Mouse (Mus musculus) lung, postnatal 0 days (tissue): Measurements from ENCODE around the gene Grb10. TPM values are rescaled to one million over a fixed set of nuclear protein-coding genes. Genes with fewer than 3 reads are reported as not detected.
A peak's percentile ranks its signal among the peaks of the same experiment; 100 is the strongest.

ENCODE experiments used
- ATAC-seq: fragments of 200-750 bp; cut with Nextera tagmentation; 2 replicates; pipeline ENCODE4 v1.8.0; 2017; ENCODE audit warnings: moderate library complexity
- DNase-seq: peaks from one replicate; pipeline ENCODE4 v3.0.0-alpha.2; 2016; ENCODE audit warnings: low spot score
- H3K27ac ChIP-seq: fragments of 300-500 bp; sonication (generic); 2 replicates; pipeline ENCODE4 v1.5.1; 2014; ENCODE audit warnings: antibody characterized with exemption, mild to moderate bottlenecking, low read length, mixed read lengths
- H3K27me3 ChIP-seq: fragments of 300-500 bp; sonication (generic); replicated peaks from 2 replicates; pipeline ENCODE4 v1.6.1; 2014; ENCODE audit warnings: low read length, mixed read lengths; ENCODE audit not compliant: insufficient read depth
- H3K36me3 ChIP-seq: fragments of 300-500 bp; sonication (generic); 2 replicates; pipeline ENCODE4 v1.6.1; 2014; ENCODE audit warnings: low read length, mixed read lengths; ENCODE audit not compliant: insufficient read depth
- H3K4me1 ChIP-seq: fragments of 300-500 bp; sonication (generic); 2 replicates; pipeline ENCODE4 v1.6.1; 2014; ENCODE audit warnings: antibody characterized with exemption, low read depth, low read length, mixed read lengths; ENCODE audit not compliant: insufficient read depth
- H3K4me2 ChIP-seq: fragments of 300-500 bp; sonication (generic); replicated peaks from 2 replicates; pipeline ENCODE4 v1.6.1; 2014; ENCODE audit warnings: low read depth, mild to moderate bottlenecking, low read length, moderate library complexity, mixed read lengths
- H3K4me3 ChIP-seq: fragments of 300-500 bp; sonication (generic); 2 replicates; pipeline ENCODE4 v1.5.1; 2014; ENCODE audit warnings: low read depth, low read length
- H3K9ac ChIP-seq: fragments of 300-500 bp; sonication (generic); replicated peaks from 2 replicates; pipeline ENCODE4 v1.6.1; 2014; ENCODE audit warnings: low read depth, mild to moderate bottlenecking
- H3K9me3 ChIP-seq: fragments of 300-500 bp; sonication (generic); 2 replicates; pipeline ENCODE4 v1.6.1; 2016; ENCODE audit warnings: low read length, mixed read lengths
- CTCF ChIP-seq: IDR thresholded peaks from 2 replicates; pipeline ENCODE4 v1.5.1; 2016; ENCODE audit warnings: antibody characterized with exemption, mild to moderate bottlenecking
- EP300 ChIP-seq: IDR thresholded peaks from 2 replicates; pipeline ENCODE4 v1.6.1; 2016; ENCODE audit warnings: antibody characterized with exemption, mild to moderate bottlenecking, control low read depth
- WGBS: fragments of 180-500 bp; shearing (Covaris S2); extraction: QIAGEN DNeasy Blood & Tissue Kit; methylation state at CpG from one replicate; pipeline ENCODE4 v1.1.7; 2014; 5-methylcytosine and 5-hydroxymethylcytosine counted together
- polyA plus RNA-seq: library from polyadenylated mRNA; unstranded; fragments of >200 nt; fragmentation: Nextera tagmentation; extraction: Ambion mirVana; gene quantifications from 2 replicates; pipeline ENCODE4 v1.2.1, GENCODE M21; 2015

Gene Grb10
- polyA plus RNA-seq, 1 experiment from 2014 or later, result 86.9 TPM

GRCm38 (mm10) chr11:11978611-11979197 lies 59.8 kb downstream of the Grb10 start:
- DNase-seq (no peak), ATAC-seq (peak; percentile 68)
- no peaks in the 10 kb centered on the region for H3K27me3 ChIP-seq
- no peaks in the 10 kb centered on the region; the same call in 1 of the 2 replicates for H3K4me1 ChIP-seq
- no peak overlapping the region for H3K9ac ChIP-seq
- H3K27ac ChIP-seq, result no peak overlapping the region
- TF ChIP-seq EP300, result no peak
- TF ChIP-seq CTCF, result no peak
- WGBS, result 41% methylated on average over 5 of the region's 5 CpGs
- H3K36me3 ChIP-seq, result no peaks in the 10 kb centered on the region
- no peak overlapping the region for H3K4me3 ChIP-seq
- H3K9me3 ChIP-seq, result no peaks in the 10 kb centered on the region
- H3K4me2 ChIP-seq, result no peak overlapping the region

DNA sequence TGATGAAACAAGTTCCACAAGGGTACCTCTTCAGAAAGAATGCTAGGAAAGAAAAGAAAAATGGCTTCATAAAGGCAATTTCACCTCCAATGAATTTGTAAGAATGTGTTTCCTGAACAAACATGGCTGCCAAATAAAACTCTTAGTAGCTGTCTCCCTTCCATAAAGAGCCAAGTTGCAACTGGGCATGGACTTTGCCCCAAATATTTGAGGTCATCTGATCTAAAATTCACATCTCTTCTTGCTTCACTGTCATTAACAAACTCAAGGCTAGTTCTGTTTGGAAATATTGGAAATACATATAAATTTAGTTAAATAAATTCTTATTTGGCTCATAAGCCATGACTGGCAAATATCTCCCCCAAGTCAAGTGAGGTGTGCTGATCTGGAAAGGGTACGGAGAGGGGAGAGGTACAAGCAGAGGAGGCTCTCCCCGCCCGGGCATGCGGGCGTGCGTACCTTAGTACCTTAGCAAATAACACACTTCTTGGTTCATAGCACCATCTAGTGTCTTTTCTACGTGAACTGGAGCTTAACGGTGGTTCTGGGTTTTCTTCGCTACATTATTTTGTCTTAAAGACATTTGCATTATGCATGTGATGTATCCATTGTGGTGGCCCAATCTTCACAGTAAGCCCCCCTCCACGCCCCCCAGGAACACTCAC lies 63.8 kb downstream of the Grb10 start:
- H3K4me2 ChIP-seq, result no peak overlapping the region

GRCm38 (mm10) chr11:11973366-11974014 lies 65.0 kb downstream of the Grb10 start:
- TF ChIP-seq CTCF, result peak; percentile 91
- TF ChIP-seq EP300, result no peak
- H3K9me3 ChIP-seq, result no peaks in the 10 kb centered on the region
- H3K4me3 ChIP-seq, result no peak overlapping the region
- no peak overlapping the region for H3K27ac ChIP-seq
- H3K36me3 ChIP-seq, result 0 out of 2 replicates have a peak, but pooled peaks cover 5% of the 10 kb centered on the region
- no peak overlapping the region for H3K4me2 ChIP-seq
- WGBS, result 43% methylated on average over 8 of the region's 8 CpGs
- ATAC-seq, result peak; percentile 80
- DNase-seq, result peak; percentile 89
- H3K27me3 ChIP-seq, result no peaks in the 10 kb centered on the region
- no peaks in the 10 kb centered on the region for H3K4me1 ChIP-seq
- no peak overlapping the region for H3K9ac ChIP-seq

More for the DNA sequence above, 63.8 kb downstream of the Grb10 start:
- H3K36me3 ChIP-seq, result 0 out of 2 replicates have a peak, but pooled peaks cover 5% of the 10 kb centered on the region
- ATAC-seq (peak; percentile 46; the same call in 1 of the 2 replicates), DNase-seq (peak; percentile 68)
- H3K4me3 ChIP-seq, result no peak overlapping the region
- WGBS, result 27% methylated on average over 10 of the region's 10 CpGs
- H3K27ac ChIP-seq, result no peak overlapping the region
- no peaks in the 10 kb centered on the region for H3K9me3 ChIP-seq
- no peaks in the 10 kb centered on the region for H3K4me1 ChIP-seq
- TF ChIP-seq CTCF, result peak; percentile 70
- no peak for TF ChIP-seq EP300
- H3K27me3 ChIP-seq, result no peaks in the 10 kb centered on the region
- H3K9ac ChIP-seq, result no peak overlapping the region

DNA sequence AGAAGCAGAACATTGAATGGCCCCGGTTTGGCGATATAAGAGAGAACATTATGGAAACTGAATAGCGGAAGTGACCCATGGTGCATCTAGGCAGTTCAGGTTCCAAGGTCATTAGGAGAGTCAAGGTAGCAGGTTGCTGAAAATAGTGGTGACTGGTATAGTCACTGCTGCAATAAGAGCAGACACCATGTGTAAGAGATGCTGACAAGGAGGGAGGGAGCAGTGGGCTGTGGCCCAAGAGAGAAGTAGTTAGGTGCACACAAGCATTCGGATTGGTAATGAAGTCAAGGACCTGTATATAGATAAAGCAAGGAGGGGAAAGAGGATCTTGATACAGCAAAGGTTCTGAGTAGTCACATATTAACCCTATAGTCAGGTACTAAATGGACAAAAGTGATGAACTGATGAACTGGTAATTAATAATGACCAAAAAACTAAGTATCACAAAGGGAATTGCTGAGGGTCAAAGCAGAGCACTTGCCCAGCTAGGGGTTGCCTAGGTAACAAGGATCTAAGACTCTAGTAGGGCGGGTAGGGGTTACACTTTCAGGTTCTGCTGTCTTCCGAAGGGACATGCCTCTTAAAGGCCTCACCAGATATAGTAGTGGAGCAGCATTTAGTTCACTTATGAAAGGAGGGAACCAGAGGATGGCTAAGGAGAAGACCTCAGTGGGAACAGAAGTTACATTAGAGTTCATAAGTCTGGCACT lies 65.9 kb downstream of the Grb10 start:
- H3K27me3 ChIP-seq, result no peaks in the 10 kb centered on the region
- no peak for DNase-seq
- TF ChIP-seq EP300 (no peak), CTCF (no peak)
- H3K4me1 ChIP-seq, result no peaks in the 10 kb centered on the region
- H3K36me3 ChIP-seq, result 0 out of 2 replicates have a peak, but pooled peaks cover 5% of the 10 kb centered on the region
- no peaks in the 10 kb centered on the region for H3K9me3 ChIP-seq
- no peak overlapping the region for H3K4me2 ChIP-seq
- no peak for ATAC-seq
- 81% methylated on average over 6 of the region's 6 CpGs for WGBS
- H3K4me3 ChIP-seq, result no peak overlapping the region
- H3K9ac ChIP-seq, result no peak overlapping the region
- no peak overlapping the region for H3K27ac ChIP-seq

- H3K27me3 ChIP-seq, result no peaks in the 10 kb centered on the region
- H3K9ac ChIP-seq, result no peak overlapping the region
- ATAC-seq (no peak), DNase-seq (no peak)
- TF ChIP-seq EP300 (no peak), CTCF (no peak)
- peaks cover 8% of the 10 kb centered on the region; the same call in 1 of the 2 replicates for H3K4me1 ChIP-seq
- 89% methylated on average over 11 of the region's 11 CpGs for WGBS
- no peaks in the 10 kb centered on the region for H3K9me3 ChIP-seq
- H3K4me2 ChIP-seq, result no peak overlapping the region
- no peak overlapping the region for H3K27ac ChIP-seq
- no peak overlapping the region for H3K4me3 ChIP-seq
- 0 out of 2 replicates have a peak, but pooled peaks cover 5% of the 10 kb centered on the region for H3K36me3 ChIP-seq
Observed at GRCm38 (mm10) chr11:11970246-11970645, 68.2 kb downstream of the Grb10 start.

- Histone ChIP-seq H3K9ac (no peak overlapping the region), H3K4me3 (no peak overlapping the region), H3K4me1 (peaks cover 8% of the 10 kb centered on the region; the same call in 1 of the 2 replicates), H3K27ac (0 out of 2 replicates have a peak overlapping the region, but pooled peaks have one; percentile 54), H3K4me2 (no peak overlapping the region), H3K36me3 (0 out of 2 replicates have a peak, but pooled peaks cover 5% of the 10 kb centered on the region), H3K9me3 (no peaks in the 10 kb centered on the region), H3K27me3 (no peaks in the 10 kb centered on the region)
- 39% methylated on average over 6 of the region's 6 CpGs for WGBS
- TF ChIP-seq EP300 (no peak), CTCF (no peak)
- DNase-seq (peak; percentile 61), ATAC-seq (peak; percentile 40)
Observed at GRCm38 (mm10) chr11:11968830-11969229, 69.7 kb downstream of the Grb10 start.
